Mouse (Mus musculus) telencephalon, adult 2 months (tissue): ENCODE measurements around the gene Mettl9.
"Not testable (repeated sequence)": the region's sequence is repeated elsewhere in the genome, so short reads cannot be mapped to it uniquely, and the experiment has no call there.

Experiments used
- DNase-seq: peaks from one replicate; pipeline ENCODE4 v3.0.0-alpha.2; 2011; ENCODE audit warnings: low read depth, low spot score

The Mettl9 gene

GRCm38 (mm10) chr7:121033856-121034652 lies at the start of gene Mettl9:
Mettl9 (plus strand) TSS chr7:121034445.
- DNase-seq = peak; percentile 91

GRCm38 (mm10) chr7:120991191-120991590 lies 43.1 kb upstream of the Mettl9 start:
- no peak for DNase-seq

GRCm38 (mm10) chr7:120999021-120999530 lies 35.2 kb upstream of the Mettl9 start:
- no peak for DNase-seq

- DNase-seq = no peak
Measured at GRCm38 (mm10) chr7:121000065-121000822, 34.0 kb upstream of the Mettl9 start.

- DNase-seq = no peak
Measured at GRCm38 (mm10) chr7:121001879-121002278, 32.4 kb upstream of the Mettl9 start.

- no peak for DNase-seq
Measured at GRCm38 (mm10) chr7:121002407-121002928, 31.8 kb upstream of the Mettl9 start.

GRCm38 (mm10) chr7:121003793-121004418 lies 30.3 kb upstream of the Mettl9 start:
- DNase-seq = no peak

- DNase-seq = no peak
Measured at GRCm38 (mm10) chr7:121011794-121012689, 22.2 kb upstream of the Mettl9 start.

- no peak for DNase-seq
Measured at GRCm38 (mm10) chr7:121014486-121014885, 19.8 kb upstream of the Mettl9 start.

- no peak for DNase-seq
Measured at GRCm38 (mm10) chr7:121018778-121019177, 15.5 kb upstream of the Mettl9 start.

- DNase-seq = peak; percentile 22
Measured at GRCm38 (mm10) chr7:121020277-121020676, 14.0 kb upstream of the Mettl9 start.

GRCm38 (mm10) chr7:121025221-121026008 lies 8.8 kb upstream of the Mettl9 start:
- DNase-seq = no peak

- no peak for DNase-seq
Measured at GRCm38 (mm10) chr7:121026300-121026699, 7.9 kb upstream of the Mettl9 start.

GRCm38 (mm10) chr7:121029947-121030346 lies 4.3 kb upstream of the Mettl9 start:
- not testable (repeated sequence) for DNase-seq

GRCm38 (mm10) chr7:121034701-121035141 lies 476 bp downstream of the Mettl9 start:
- no peak for DNase-seq

- no peak for DNase-seq
Measured at GRCm38 (mm10) chr7:121035161-121035721, 996 bp downstream of the Mettl9 start.

- DNase-seq = no peak
Measured at GRCm38 (mm10) chr7:121040595-121040994, 6.3 kb downstream of the Mettl9 start.

GRCm38 (mm10) chr7:121041989-121042388 lies 7.7 kb downstream of the Mettl9 start:
- no peak for DNase-seq

GRCm38 (mm10) chr7:121043004-121043403 lies 8.8 kb downstream of the Mettl9 start:
- DNase-seq = no peak

- no peak for DNase-seq
Measured at GRCm38 (mm10) chr7:121043510-121043909, 9.3 kb downstream of the Mettl9 start.
